Mouse (Mus musculus): ENCODE data around the gene Csnk1g1. TPM values are rescaled to one million over a fixed set of nuclear protein-coding genes. Genes with fewer than 3 reads are reported as not detected.

Gene Csnk1g1
- polyA plus RNA-seq, 1 experiment from 2014 or later: 5.6 TPM

GRCm38 (mm10) chr9:65896977-65897376 is 11.7 kb upstream of the Csnk1g1 start:
- H3K4me1 ChIP-seq (replicated peaks; ENCODE audit: control insufficient read depth, insufficient read depth): no peaks in the 10 kb centered on the region
- no peak overlapping the region for H3K9ac ChIP-seq (ENCODE audit: low read length)
- H3K36me3 ChIP-seq (ENCODE audit: control insufficient read depth, insufficient read depth, low read length): no peaks in the 10 kb centered on the region
- 93% methylated on average over 2 of the region's 2 CpGs for WGBS
- no peak for TF ChIP-seq EP300 (optimal IDR thresholded peaks at IDR 0.05)
- TF ChIP-seq CTCF (IDR thresholded peaks at IDR 0.05; ENCODE audit: low read depth): no peak
- H3K27me3 ChIP-seq (ENCODE audit: control insufficient read depth, insufficient read depth, low read length): no peaks in the 10 kb centered on the region
- no peaks in the 10 kb centered on the region for H3K9me3 ChIP-seq (ENCODE audit: control insufficient read depth, low read length)
- no peak overlapping the region for H3K4me2 ChIP-seq (replicated peaks; ENCODE audit: low read depth)
- DNase-seq (ENCODE audit: low spot score) (no peak), ATAC-seq (ENCODE audit: low FRiP score, low TSS enrichment) (no peak)
- H3K4me3 ChIP-seq (ENCODE audit: low read depth, low read length): no peak overlapping the region
- no peak overlapping the region for H3K27ac ChIP-seq (replicated peaks)

DNA sequence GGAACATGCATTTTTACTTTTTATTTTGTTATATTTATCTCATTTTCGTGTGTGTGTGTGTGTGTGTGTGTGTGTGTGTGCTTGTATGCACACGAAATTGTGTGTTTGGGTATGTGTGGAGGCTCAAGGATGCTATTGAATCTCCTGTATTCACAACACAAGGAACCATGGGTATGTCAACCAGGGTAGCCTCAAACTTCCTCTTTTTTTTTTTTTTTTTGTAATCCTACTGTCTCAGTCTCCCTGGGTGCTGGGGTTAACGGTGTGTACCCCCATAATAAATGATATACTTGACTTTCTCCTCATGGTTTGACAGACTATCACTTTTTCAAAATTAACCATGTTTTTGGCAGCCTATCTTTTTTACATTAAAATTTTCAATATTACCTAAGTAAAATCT is 5.8 kb upstream of the Csnk1g1 start:
- Histone ChIP-seq H3K9ac (ENCODE audit: low read length) (no peak overlapping the region), H3K27ac (replicated peaks) (no peak overlapping the region), H3K9me3 (ENCODE audit: control insufficient read depth, low read length) (no peaks in the 10 kb centered on the region), H3K36me3 (ENCODE audit: control insufficient read depth, insufficient read depth, low read length) (no peaks in the 10 kb centered on the region), H3K27me3 (ENCODE audit: control insufficient read depth, insufficient read depth, low read length) (no peaks in the 10 kb centered on the region), H3K4me2 (replicated peaks; ENCODE audit: low read depth) (no peak overlapping the region), H3K4me1 (replicated peaks; ENCODE audit: control insufficient read depth, insufficient read depth) (no peaks in the 10 kb centered on the region), H3K4me3 (ENCODE audit: low read depth, low read length) (no peak overlapping the region)
- DNase-seq (ENCODE audit: low spot score): no peak
- WGBS: 96% methylated on average over 3 of the region's 3 CpGs
- TF ChIP-seq EP300 (optimal IDR thresholded peaks at IDR 0.05) (no peak), CTCF (IDR thresholded peaks at IDR 0.05; ENCODE audit: low read depth) (no peak)
- ATAC-seq (ENCODE audit: low FRiP score, low TSS enrichment): no peak

DNA sequence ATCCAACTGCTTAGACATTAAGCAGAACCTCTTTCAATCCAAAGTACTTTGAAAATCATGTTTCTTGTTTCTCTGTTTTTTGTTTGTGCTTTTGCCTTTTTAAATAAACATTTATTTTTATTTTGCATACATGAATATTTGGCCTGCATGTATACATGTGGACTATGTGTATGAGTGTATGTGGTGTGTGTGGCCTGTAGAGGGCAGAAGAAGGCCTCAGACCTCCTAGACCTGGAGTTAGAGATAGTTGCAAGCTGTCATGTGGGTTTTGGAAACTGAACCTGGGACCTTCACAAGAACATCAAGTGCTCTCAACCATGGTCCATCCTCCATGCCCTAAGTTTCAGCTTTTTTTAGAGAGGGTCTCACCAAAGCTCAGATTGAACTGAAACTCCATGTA is 5.3 kb upstream of the Csnk1g1 start:
- no peak for DNase-seq (ENCODE audit: low spot score)
- TF ChIP-seq CTCF (IDR thresholded peaks at IDR 0.05; ENCODE audit: low read depth) (peak; percentile 58), EP300 (optimal IDR thresholded peaks at IDR 0.05) (no peak)
- Histone ChIP-seq H3K27me3 (ENCODE audit: control insufficient read depth, insufficient read depth, low read length) (no peaks in the 10 kb centered on the region), H3K27ac (replicated peaks) (no peak overlapping the region), H3K4me1 (replicated peaks; ENCODE audit: control insufficient read depth, insufficient read depth) (no peaks in the 10 kb centered on the region), H3K4me3 (ENCODE audit: low read depth, low read length) (no peak overlapping the region), H3K9ac (ENCODE audit: low read length) (no peak overlapping the region), H3K36me3 (ENCODE audit: control insufficient read depth, insufficient read depth, low read length) (no peaks in the 10 kb centered on the region), H3K4me2 (replicated peaks; ENCODE audit: low read depth) (no peak overlapping the region), H3K9me3 (ENCODE audit: control insufficient read depth, low read length) (no peaks in the 10 kb centered on the region)
- ATAC-seq (ENCODE audit: low FRiP score, low TSS enrichment): no peak

DNA sequence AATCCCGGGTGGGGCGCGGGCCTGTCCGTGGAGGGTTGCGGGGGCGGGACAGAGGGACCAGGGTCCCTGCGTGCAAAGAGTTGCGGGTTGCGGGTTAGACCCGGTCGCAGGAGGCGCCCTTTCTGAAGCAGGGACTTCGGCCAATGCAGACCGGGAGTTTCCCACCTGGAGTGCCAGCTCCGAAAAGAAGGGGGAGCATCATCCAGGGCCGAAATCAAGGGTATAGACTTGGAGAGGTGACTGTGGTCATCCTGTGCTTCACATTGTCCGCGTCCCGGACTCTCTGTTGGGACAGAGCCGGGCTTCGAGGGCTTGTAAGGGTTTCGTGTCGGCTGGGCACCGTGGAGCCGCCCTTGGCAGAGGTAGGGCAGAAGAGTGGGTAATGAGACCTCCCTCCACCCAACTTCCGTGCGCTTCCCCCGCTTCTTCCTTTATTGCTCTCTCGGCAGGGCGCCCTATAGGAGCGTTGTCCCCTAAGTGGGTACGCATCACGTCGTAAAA is 627 bp downstream of the Csnk1g1 start:
- no peaks in the 10 kb centered on the region for H3K9me3 ChIP-seq (ENCODE audit: control insufficient read depth, low read length)
- no peaks in the 10 kb centered on the region for H3K4me1 ChIP-seq (replicated peaks; ENCODE audit: control insufficient read depth, insufficient read depth)
- no peaks in the 10 kb centered on the region for H3K36me3 ChIP-seq (ENCODE audit: control insufficient read depth, insufficient read depth, low read length)
- H3K9ac ChIP-seq (ENCODE audit: low read length): peak overlapping the region; percentile 79
- H3K4me3 ChIP-seq (ENCODE audit: low read depth, low read length): peak overlapping the region; percentile 74
- ATAC-seq (ENCODE audit: low FRiP score, low TSS enrichment) (no peak; the same call in 1 of the 2 replicates), DNase-seq (ENCODE audit: low spot score) (peak; percentile 72)
- WGBS: under 1% methylated on average over 34 of the region's 34 CpGs
- H3K27ac ChIP-seq (replicated peaks): peak overlapping the region; percentile 89
- TF ChIP-seq CTCF (IDR thresholded peaks at IDR 0.05; ENCODE audit: low read depth) (peak; percentile 48), EP300 (optimal IDR thresholded peaks at IDR 0.05) (no peak)
- no peaks in the 10 kb centered on the region for H3K27me3 ChIP-seq (ENCODE audit: control insufficient read depth, insufficient read depth, low read length)
- peak overlapping the region; percentile 66 for H3K4me2 ChIP-seq (replicated peaks; ENCODE audit: low read depth)

GRCm38 (mm10) chr9:65909837-65910236 is 1.1 kb downstream of the Csnk1g1 start:
- H3K4me1 ChIP-seq (replicated peaks; ENCODE audit: control insufficient read depth, insufficient read depth): no peaks in the 10 kb centered on the region
- peak overlapping the region; percentile 79 for H3K9ac ChIP-seq (ENCODE audit: low read length)
- TF ChIP-seq CTCF (IDR thresholded peaks at IDR 0.05; ENCODE audit: low read depth) (no peak), EP300 (optimal IDR thresholded peaks at IDR 0.05) (no peak)
- H3K4me2 ChIP-seq (replicated peaks; ENCODE audit: low read depth): peak overlapping the region; percentile 66
- H3K27me3 ChIP-seq (ENCODE audit: control insufficient read depth, insufficient read depth, low read length): no peaks in the 10 kb centered on the region
- WGBS: 2% methylated on average over 4 of the region's 4 CpGs
- H3K36me3 ChIP-seq (ENCODE audit: control insufficient read depth, insufficient read depth, low read length): no peaks in the 10 kb centered on the region
- DNase-seq (ENCODE audit: low spot score): no peak
- no peak overlapping the region; the same call in 1 of the 2 replicates for H3K27ac ChIP-seq (replicated peaks)
- H3K4me3 ChIP-seq (ENCODE audit: low read depth, low read length): peak overlapping the region; percentile 74
- no peak for ATAC-seq (ENCODE audit: low FRiP score, low TSS enrichment)
- H3K9me3 ChIP-seq (ENCODE audit: control insufficient read depth, low read length): no peaks in the 10 kb centered on the region

GRCm38 (mm10) chr9:65913976-65914375 is 5.3 kb downstream of the Csnk1g1 start:
- Histone ChIP-seq H3K4me3 (ENCODE audit: low read depth, low read length) (no peak overlapping the region), H3K27me3 (ENCODE audit: control insufficient read depth, insufficient read depth, low read length) (no peaks in the 10 kb centered on the region), H3K36me3 (ENCODE audit: control insufficient read depth, insufficient read depth, low read length) (no peaks in the 10 kb centered on the region), H3K4me1 (replicated peaks; ENCODE audit: control insufficient read depth, insufficient read depth) (no peaks in the 10 kb centered on the region), H3K9me3 (ENCODE audit: control insufficient read depth, low read length) (no peaks in the 10 kb centered on the region), H3K9ac (ENCODE audit: low read length) (no peak overlapping the region), H3K27ac (replicated peaks) (no peak overlapping the region), H3K4me2 (replicated peaks; ENCODE audit: low read depth) (no peak overlapping the region)
- WGBS: 66% methylated on average over 2 of the region's 2 CpGs
- TF ChIP-seq EP300 (optimal IDR thresholded peaks at IDR 0.05) (no peak), CTCF (IDR thresholded peaks at IDR 0.05; ENCODE audit: low read depth) (no peak)
- ATAC-seq (ENCODE audit: low FRiP score, low TSS enrichment) (no peak), DNase-seq (ENCODE audit: low spot score) (no peak)

Data from stomach, postnatal 0 days (tissue).